Mouse (Mus musculus): Measurements from ENCODE around the gene Flnb. TPM values are rescaled to one million over a fixed set of nuclear protein-coding genes. Genes with fewer than 3 reads are reported as not detected.
A peak's percentile ranks its signal among the peaks of the same experiment; 100 is the strongest.

Flnb gene
- 8.6 and 9.6 TPM in 2 replicates for polyA plus RNA-seq (2015; fragmentation: Nextera tagmentation; extraction: Ambion mirVana)

DNA sequence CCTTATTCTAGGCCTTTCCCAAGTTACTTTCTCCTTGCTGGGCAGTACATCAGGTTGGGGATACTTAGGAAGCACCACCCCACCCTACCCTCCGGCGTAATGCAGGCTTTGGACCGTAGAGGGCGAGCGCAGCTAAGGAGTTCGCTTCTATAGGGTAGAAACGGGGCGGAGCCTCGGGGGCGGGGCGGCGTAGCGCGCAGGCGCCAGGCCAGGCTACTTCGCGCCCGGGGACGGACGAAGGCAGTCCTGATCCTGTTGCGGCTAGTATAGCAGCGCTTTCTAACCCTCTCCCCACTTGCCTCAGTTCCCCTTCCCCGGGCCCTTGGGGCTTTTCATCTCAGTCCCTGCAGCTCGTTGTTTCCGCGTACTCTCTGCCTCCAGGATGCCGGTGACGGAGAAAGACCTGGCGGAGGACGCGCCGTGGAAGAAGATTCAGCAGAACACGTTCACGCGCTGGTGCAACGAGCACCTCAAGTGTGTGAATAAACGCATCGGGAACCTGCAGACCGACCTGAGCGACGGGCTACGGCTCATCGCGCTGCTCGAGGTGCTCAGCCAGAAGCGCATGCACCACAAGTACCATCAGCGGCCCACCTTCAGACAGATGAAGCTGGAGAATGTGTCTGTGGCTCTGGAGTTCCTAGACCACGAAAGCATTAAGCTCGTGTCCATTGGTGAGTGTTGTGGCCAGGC lies at the start of gene Flnb:
TSS of gene Flnb (plus strand) at position 188 of the 693 bp plus-strand sequence.
- ATAC-seq (replicated peaks), result peak; percentile 98
- Histone ChIP-seq H3K36me3 (no peaks in the 10 kb centered on the region), H3K9ac (replicated peaks) (peak within 1 kb of the TSS; percentile 78), H3K9me3 (no peaks in the 10 kb centered on the region), H3K4me1 (peaks cover 41% of the 10 kb centered on the region), H3K27me3 (no peaks in the 10 kb centered on the region), H3K4me2 (replicated peaks) (peak within 1 kb of the TSS; percentile 93), H3K27ac (replicated peaks) (peak within 1 kb of the TSS; percentile 79), H3K4me3 (peak within 1 kb of the TSS; percentile 86)
- WGBS, result under 1% methylated on average over 49 of the region's 49 CpGs

DNA sequence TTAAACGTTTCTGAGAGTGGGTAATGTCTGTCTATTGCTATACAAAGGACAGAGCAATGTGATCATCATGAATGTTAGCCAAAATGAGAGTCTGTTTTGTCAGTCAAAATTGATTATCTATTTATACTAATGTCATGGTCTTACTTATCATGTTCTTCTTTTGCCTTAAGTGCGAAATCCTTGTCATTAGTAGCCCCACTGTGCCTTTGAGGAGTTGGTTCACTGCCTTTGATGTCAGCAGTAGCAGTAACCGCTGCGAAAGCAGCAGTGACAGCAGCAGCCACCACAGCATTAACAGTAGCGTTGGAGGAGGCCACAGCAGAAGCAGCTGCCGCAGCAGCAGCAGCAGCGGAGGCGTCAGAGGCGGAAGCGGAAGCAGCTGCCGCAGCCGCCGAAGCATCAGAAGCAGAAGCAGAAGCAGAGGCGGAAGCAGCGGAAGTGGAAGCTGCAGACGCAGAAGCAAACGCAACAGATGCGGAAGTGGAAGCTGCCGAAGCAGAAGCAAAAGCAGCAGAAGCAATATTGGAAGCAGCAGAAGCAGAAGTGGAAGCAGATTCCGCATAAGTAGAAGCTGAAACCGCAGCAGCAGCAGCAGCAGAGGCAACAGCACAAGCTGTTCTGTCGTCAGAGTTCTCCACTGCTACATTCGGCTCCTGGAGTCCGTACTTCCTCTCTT lies 43.9 kb upstream of the Flnb start:
- no peaks in the 10 kb centered on the region for H3K36me3 ChIP-seq
- H3K27me3 ChIP-seq, result no peaks in the 10 kb centered on the region
- H3K27ac ChIP-seq (replicated peaks), result peak overlapping the region; percentile 47
- no peaks in the 10 kb centered on the region for H3K9me3 ChIP-seq
- ATAC-seq (replicated peaks), result peak; percentile 91
- H3K9ac ChIP-seq (replicated peaks), result peak overlapping the region; percentile 44; the same call in 1 of the 2 replicates
- H3K4me2 ChIP-seq (replicated peaks), result peak overlapping the region; percentile 41
- H3K4me1 ChIP-seq, result no peaks in the 10 kb centered on the region
- 43% methylated on average over 24 of the region's 24 CpGs for WGBS
- peak overlapping the region; percentile 44 for H3K4me3 ChIP-seq

DNA sequence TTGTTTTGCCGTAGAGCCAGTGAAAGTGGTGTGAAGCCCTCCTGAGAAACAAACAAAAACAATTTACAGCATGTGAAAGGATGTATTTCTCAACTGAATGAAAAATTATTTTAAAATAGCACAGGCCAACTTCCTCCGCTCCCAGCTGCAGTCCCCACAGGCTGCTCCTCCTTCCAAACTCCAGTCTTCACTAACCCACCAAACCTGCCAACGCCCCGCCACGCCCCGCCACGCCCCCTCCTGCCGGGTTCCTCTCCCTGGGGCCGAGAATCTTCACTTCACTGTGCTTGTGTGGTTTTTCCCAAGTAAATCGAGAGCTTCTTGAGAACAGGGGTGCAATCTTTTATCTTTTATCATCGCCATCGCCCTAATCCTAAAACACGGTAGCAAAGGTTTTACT lies 31.7 kb upstream of the Flnb start:
- Histone ChIP-seq H3K27ac (replicated peaks) (no peak overlapping the region), H3K4me3 (no peak overlapping the region), H3K27me3 (no peaks in the 10 kb centered on the region), H3K9ac (replicated peaks) (no peak overlapping the region), H3K4me2 (replicated peaks) (no peak overlapping the region), H3K36me3 (no peaks in the 10 kb centered on the region), H3K4me1 (peaks cover 1% of the 10 kb centered on the region), H3K9me3 (no peaks in the 10 kb centered on the region)
- WGBS, result 60% methylated on average over 13 of the region's 13 CpGs
- no peak for ATAC-seq (replicated peaks)

DNA sequence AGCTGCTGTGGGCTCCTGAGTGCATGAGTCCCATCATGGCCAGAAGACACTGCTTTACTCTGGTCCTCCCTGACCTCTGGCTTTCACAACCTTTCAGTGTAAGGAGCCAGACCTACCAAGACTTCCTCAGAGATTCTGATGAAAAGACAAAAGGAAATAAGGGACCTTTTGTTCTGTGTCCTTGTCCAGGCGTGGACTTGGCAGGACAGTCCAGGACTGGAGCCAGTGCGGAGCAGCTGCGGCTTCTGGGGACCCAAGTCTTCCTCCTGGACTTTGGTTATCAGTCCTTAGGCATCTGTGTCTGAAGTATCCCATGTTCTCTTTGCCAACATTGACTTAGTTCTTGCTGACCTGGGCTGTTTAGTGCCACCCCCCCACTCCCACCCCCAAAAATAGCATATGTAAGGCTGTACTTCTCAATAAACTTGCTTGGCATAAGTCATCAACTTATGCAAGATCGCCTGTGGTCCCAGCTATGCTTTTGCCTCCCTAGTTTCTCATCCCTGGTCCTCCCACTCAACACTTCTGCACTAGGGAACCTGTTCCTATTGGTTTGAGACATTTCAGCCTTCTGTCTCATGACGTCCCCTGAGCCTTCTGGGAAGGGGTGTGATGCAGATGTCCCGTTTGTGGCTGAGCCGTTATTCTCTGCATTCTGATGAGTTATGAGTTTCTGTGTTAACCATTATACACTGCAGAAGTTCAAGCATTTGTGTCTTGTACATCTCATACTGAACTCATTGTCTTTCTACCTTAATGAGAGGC lies 28.3 kb upstream of the Flnb start:
- Histone ChIP-seq H3K36me3 (no peaks in the 10 kb centered on the region), H3K27me3 (no peaks in the 10 kb centered on the region), H3K9me3 (no peaks in the 10 kb centered on the region), H3K27ac (replicated peaks) (no peak overlapping the region), H3K4me3 (no peak overlapping the region), H3K9ac (replicated peaks) (no peak overlapping the region), H3K4me2 (replicated peaks) (no peak overlapping the region), H3K4me1 (peaks cover 10% of the 10 kb centered on the region)
- ATAC-seq (replicated peaks), result no peak
- WGBS, result 81% methylated on average over 7 of the region's 7 CpGs

DNA sequence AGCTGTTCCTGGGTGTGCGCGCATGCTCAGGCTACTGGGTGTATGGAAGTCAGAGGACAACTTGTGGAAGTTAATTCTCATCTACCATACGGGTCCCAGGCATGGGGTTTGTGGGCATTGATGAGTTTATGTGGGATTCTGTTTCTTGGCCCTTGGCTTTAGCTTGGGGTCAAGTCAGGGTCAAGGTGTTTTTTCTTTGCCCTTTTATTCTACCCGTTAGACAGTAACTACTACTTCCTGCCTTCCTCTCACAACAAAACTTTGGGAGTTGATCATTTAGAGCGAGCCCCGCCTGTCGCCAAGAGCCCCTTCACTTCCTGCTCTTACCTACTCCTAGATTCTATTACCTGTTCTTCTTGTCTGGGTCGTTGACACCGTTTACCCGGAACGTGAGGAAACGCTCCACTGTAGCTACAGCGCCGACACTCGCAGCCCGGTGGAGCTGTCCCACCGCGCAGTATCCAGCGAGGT lies 26.7 kb upstream of the Flnb start:
- H3K9me3 ChIP-seq, result no peaks in the 10 kb centered on the region
- WGBS, result 15% methylated on average over 19 of the region's 19 CpGs
- peak overlapping the region; percentile 19; the same call in 1 of the 2 replicates for H3K9ac ChIP-seq (replicated peaks)
- H3K4me2 ChIP-seq (replicated peaks), result peak overlapping the region; percentile 67
- H3K36me3 ChIP-seq, result no peaks in the 10 kb centered on the region
- H3K4me3 ChIP-seq, result peak overlapping the region; percentile 37
- peaks cover 10% of the 10 kb centered on the region for H3K4me1 ChIP-seq
- no peak overlapping the region for H3K27ac ChIP-seq (replicated peaks)
- no peak; the same call in 1 of the 2 replicates for ATAC-seq (replicated peaks)
- H3K27me3 ChIP-seq, result no peaks in the 10 kb centered on the region

DNA sequence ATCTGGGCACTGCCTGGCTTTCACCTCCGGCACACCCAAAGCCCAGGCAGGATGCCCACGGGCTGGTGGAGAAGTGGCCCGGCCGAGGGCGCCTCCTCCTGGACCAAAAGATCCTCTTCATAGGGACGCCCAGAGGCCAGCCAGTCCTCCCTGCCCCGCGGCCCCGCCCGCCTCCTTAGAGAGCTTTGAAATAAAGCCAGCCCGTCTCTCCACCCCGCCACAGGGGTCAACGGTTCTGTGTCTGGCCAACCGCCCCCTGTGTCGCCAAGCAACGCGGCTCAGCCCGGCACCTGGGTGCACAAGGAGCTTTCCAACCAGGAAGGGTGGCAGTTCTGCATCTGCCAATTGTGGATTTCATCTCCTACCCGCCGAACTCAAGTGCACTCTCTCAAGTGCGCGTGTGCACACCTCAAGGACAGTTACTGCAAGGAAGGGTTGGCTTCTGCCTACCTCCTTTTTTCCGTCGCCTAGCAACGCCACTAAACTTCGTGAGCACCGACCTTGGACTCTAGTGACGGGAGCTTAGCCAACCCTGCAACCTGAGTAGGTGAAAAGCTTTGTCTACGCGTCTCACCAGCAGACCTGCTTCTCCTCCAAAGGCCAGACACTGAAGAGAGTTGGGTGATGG lies 26.1 kb upstream of the Flnb start, which contains the start of gene Gm26661:
TSS of gene Gm26661 (plus strand) at position 56 of the 628 bp plus-strand sequence.
- Histone ChIP-seq H3K36me3 (no peaks in the 10 kb centered on the region), H3K4me2 (replicated peaks) (peak within 1 kb of the TSS; percentile 67), H3K4me1 (peaks cover 10% of the 10 kb centered on the region), H3K4me3 (peak within 1 kb of the TSS; percentile 37), H3K9me3 (no peaks in the 10 kb centered on the region), H3K27ac (replicated peaks) (no peak within 1 kb of the TSS), H3K9ac (replicated peaks) (peak within 1 kb of the TSS; percentile 19), H3K27me3 (no peaks in the 10 kb centered on the region)
- peak; percentile 90 for ATAC-seq (replicated peaks)
- WGBS, result under 1% methylated on average over 30 of the region's 30 CpGs

DNA sequence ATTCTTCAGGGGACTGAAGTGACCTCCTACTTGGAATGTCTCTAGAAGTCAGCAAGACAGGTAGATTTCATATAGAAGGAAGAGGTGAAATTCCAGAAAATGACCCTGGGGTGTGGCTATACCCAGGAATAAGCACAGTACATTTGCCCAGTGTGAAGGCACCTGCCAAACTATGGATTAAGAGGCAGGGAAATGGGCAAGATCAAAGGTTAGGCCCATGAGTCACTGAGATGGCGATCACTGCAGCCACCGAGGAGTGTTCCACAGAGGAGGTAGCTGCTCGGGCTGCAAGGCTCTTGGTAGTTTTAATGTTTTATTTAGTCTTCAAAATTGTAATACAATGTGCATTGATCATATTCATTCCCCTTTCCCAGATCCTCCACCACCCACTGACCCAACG lies 21.8 kb upstream of the Flnb start:
- peaks cover 10% of the 10 kb centered on the region for H3K4me1 ChIP-seq
- no peak for ATAC-seq (replicated peaks)
- no peaks in the 10 kb centered on the region for H3K36me3 ChIP-seq
- H3K27ac ChIP-seq (replicated peaks), result no peak overlapping the region
- no peak overlapping the region for H3K9ac ChIP-seq (replicated peaks)
- WGBS, result 91% methylated on average over 4 of the region's 4 CpGs
- no peaks in the 10 kb centered on the region for H3K27me3 ChIP-seq
- H3K4me2 ChIP-seq (replicated peaks), result no peak overlapping the region
- no peaks in the 10 kb centered on the region for H3K9me3 ChIP-seq
- H3K4me3 ChIP-seq, result no peak overlapping the region

DNA sequence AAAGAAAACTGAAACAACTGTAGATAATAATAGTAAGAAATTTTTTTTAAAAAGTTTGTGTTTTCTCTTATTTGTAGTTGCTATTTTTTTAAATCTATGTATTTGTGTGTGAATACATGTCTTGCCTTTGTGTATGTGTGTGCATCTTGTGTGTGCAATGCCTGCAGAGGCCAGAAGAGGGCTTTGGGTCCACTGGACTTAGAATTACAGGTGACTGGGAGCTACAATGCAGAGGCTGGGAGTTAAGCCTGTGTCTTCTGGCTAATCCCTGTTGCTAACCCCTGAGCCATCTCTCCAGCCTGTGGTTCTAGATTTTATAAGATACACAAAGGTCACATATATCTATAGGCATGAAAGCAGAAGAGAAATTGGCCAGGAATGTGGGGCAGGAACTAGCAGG lies 17.1 kb upstream of the Flnb start:
- no peak overlapping the region for H3K27ac ChIP-seq (replicated peaks)
- H3K4me3 ChIP-seq, result no peak overlapping the region
- no peaks in the 10 kb centered on the region for H3K36me3 ChIP-seq
- no peaks in the 10 kb centered on the region for H3K4me1 ChIP-seq
- no peak for ATAC-seq (replicated peaks)
- H3K9me3 ChIP-seq, result no peaks in the 10 kb centered on the region
- H3K9ac ChIP-seq (replicated peaks), result no peak overlapping the region
- no peaks in the 10 kb centered on the region for H3K27me3 ChIP-seq
- no peak overlapping the region for H3K4me2 ChIP-seq (replicated peaks)

DNA sequence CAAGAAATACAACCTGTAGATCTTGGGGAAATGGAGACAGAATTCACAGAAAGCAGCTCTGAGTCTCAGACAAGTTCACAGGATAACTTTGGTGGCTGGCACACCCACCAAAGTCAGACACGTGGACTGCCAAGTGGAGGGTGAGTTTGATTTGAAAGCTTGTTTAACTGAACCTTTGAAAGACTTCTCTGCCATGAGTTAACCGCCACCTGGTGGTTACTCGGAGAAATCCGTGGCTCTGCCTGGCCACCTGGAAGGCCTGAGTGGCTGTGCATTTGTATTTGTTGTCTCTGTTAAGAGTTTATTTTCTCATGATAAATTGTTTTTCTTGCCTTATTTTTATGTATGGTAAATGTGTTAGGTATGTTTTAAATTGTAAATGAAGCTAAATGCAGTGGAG lies 15.9 kb upstream of the Flnb start:
- 9% methylated on average over 4 of the region's 4 CpGs for WGBS
- H3K9me3 ChIP-seq, result no peaks in the 10 kb centered on the region
- no peak overlapping the region for H3K27ac ChIP-seq (replicated peaks)
- no peak overlapping the region for H3K4me2 ChIP-seq (replicated peaks)
- ATAC-seq (replicated peaks), result no peak
- no peaks in the 10 kb centered on the region for H3K36me3 ChIP-seq
- no peaks in the 10 kb centered on the region for H3K27me3 ChIP-seq
- no peak overlapping the region for H3K9ac ChIP-seq (replicated peaks)
- no peaks in the 10 kb centered on the region for H3K4me1 ChIP-seq
- H3K4me3 ChIP-seq, result no peak overlapping the region

DNA sequence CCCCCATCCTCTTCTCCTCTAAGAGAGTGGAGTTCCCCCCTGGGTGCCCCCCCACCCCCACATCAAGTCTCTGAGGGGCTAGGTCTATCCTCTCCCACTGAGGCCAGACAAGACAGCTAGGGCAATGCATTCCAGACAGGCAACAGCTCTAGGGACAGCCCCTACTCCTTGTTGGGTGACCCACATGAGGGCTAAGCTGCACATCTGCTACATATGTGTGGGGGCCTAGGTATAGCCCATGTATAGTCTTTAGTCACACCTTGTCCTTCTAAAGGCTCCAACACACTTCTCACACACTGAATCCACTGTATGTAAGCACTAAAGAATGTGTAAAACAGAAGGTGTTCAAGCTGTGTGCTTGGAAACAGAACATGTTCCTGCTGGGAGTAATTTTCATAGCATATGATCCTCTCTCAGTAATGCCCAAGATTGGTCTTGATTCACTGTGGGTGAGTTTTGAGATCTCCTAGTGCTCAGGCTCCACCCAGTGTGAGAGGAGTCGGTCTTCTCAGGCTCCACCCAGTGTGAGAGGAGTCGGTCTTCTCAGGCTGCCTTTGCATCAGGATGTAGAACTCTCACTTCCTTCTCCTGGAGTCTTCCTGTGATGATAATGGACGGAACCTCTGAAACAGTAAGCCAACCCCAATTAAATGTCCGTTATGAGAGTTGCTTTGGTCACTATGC lies 13.7 kb upstream of the Flnb start:
- Histone ChIP-seq H3K4me1 (no peaks in the 10 kb centered on the region), H3K27me3 (no peaks in the 10 kb centered on the region), H3K36me3 (no peaks in the 10 kb centered on the region), H3K4me3 (no peak overlapping the region), H3K27ac (replicated peaks) (no peak overlapping the region), H3K9ac (replicated peaks) (no peak overlapping the region), H3K4me2 (replicated peaks) (no peak overlapping the region), H3K9me3 (no peaks in the 10 kb centered on the region)
- ATAC-seq (replicated peaks), result 0 out of 2 replicates have a peak, but pooled peaks have one; percentile 25
- WGBS, result 68% methylated on average over 4 of the region's 4 CpGs

DNA sequence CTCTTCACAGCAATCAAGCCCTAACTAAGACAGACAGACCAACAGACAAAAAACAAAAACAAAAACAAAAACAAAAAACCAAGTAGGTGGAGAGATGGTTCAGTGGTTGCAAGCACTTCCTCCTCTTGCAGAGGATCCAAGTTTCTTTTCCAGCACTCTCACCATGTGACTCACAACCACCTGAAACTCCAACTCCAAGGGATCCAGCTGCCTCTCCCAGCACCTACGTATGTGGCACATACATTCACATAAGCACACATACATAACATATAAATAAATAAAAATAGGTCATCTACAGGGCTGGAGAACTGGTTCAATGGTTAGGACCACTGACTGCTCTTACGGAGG lies 13.2 kb upstream of the Flnb start:
- Histone ChIP-seq H3K4me1 (no peaks in the 10 kb centered on the region), H3K27ac (replicated peaks) (no peak overlapping the region), H3K9ac (replicated peaks) (no peak overlapping the region), H3K9me3 (no peaks in the 10 kb centered on the region), H3K27me3 (no peaks in the 10 kb centered on the region), H3K4me3 (no peak overlapping the region), H3K4me2 (replicated peaks) (no peak overlapping the region), H3K36me3 (no peaks in the 10 kb centered on the region)
- 96% methylated on average over 2 of the region's 2 CpGs for WGBS
- ATAC-seq (replicated peaks), result no peak

Measured in forebrain, embryonic 15.5 days (tissue).